Mouse (Mus musculus): ENCODE results near the gene Rab3il1. TPM values are rescaled to one million over a fixed set of nuclear protein-coding genes. Genes with fewer than 3 reads are reported as not detected.
A peak's percentile ranks its signal among the peaks of the same experiment; 100 is the strongest.

Rab3il1 gene
- total RNA-seq, 2 experiments from 2014 or later = 8.9 to 12.8 TPM

DNA sequence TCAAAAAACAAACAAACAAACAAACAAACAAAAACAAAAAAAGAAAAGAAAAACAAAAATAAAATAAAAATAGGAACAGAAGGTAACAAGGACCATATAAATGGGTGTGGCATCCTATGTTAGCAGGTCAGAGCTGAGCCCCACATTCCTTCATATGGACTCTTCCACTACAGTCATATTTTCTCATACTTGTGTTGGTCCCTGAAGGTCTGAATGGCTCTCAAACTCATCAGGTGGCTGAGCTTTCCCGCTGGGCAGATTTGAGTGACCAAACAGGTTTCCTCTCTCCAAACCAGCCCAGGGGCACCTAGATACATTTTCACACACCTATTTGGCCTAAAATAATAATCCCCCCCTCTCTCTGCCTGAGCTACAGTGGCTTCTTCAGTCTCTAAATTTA is 9.9 kb downstream of the Rab3il1 start:
- DNase-seq (ENCODE audit: low spot score in 2 of 2) = no peak

DNA sequence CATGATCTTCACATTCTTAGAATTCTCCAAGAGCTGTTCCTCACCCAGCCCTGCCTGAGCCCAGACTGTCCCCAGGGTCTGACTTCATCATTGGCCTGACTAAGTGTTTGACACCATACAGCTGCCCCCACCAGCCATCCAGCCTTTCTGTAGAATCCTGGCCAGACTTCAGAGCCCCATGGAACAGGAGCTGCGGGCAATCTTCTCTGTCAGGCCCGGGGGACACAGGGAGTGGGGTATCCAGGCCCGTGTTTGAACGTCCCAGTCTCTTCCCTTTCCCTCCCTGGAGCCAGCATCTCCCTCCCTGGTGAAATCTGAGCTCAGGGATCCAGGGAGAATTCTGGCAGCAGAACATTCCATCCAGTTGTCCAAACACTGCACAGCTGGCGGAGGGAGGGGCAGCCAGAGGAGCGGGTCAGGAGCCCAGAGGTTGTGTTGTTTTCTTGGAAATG is 11.4 kb downstream of the Rab3il1 start:
- DNase-seq (ENCODE audit: low spot score in 2 of 2) = no peak

DNA sequence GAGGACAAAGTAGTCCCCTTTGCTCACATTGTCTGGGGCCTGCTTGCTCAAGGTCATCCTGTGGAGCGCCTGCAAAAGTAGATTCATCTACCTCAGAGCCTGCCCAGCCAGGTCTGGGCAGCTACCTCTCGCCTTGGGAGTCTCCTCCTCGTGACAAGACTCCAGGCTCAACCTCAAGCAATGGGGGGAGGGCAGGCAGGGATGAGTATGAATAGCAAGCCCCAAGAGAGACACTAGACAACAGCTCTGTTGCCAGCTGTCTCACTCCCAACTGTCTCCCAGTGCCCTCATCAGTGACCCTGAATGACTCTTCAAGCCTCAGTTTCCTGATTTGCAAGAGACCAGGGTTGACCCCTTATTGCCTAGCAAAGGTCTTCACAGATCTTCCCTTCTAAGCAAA is 11.9 kb downstream of the Rab3il1 start:
- no peak for DNase-seq (ENCODE audit: low spot score in 2 of 2)

DNA sequence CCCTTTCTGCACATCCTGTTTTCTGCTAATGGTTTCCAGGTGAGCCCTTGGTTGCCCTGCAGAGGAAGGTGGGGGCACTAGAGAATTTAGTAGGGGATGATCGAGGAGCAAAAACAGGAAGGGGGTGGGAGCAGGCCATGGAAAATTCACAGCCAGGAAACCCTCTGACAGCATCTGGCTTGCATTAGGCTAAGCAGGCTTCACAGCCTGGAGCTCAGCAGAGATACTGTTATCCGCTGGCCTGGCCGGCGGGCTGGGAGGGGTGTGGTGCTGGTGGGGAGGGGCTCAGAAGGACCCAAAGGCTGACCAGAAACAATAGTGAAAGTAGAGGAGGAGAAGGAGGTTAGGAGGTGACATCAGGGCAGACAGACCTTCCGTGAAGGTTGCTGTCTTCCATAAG is 12.4 kb downstream of the Rab3il1 start:
- no peak for DNase-seq (ENCODE audit: low spot score in 2 of 2)

DNA sequence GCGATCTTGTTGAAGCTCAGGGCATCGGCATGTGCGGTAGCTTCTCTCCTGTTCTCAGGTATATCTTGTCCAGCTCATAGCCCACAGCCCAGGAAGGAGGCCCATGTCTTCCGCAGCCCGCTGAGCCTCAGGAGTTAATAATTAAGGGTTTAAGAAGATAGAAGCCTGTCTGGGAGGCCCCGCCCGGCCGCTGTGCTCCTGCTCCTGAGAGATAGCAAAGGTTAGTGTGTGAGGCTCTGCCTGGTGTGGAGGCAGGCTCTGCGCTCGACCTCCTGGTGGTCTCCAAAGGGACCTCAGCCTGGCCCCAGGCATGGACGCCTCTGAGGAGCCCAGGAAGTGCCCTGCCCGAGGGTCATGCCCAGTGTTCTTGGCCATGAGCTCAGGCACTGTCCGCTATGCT is 13.4 kb downstream of the Rab3il1 start:
- DNase-seq (ENCODE audit: low spot score in 2 of 2) = no peak

DNA sequence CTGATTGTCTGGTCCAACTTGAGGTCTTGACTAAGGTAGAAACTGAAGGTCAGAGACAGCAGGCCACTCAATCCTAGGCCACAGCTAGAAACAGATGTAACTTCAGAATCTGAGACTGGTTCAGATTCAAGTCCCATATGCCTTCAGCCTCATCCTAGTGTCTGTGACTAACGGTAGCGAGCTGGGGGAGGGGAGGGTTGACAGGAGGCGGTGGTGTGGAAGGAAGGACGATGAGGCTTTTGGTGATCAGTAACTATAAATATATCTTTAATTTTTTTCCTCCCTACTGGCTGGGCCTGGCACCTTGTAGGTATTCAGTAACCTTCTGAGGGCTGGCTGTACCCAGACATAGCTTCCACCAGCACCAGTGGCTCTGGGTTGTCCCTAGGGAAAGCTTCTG is 14.0 kb downstream of the Rab3il1 start:
- no peak for DNase-seq (ENCODE audit: low spot score in 2 of 2)

DNA sequence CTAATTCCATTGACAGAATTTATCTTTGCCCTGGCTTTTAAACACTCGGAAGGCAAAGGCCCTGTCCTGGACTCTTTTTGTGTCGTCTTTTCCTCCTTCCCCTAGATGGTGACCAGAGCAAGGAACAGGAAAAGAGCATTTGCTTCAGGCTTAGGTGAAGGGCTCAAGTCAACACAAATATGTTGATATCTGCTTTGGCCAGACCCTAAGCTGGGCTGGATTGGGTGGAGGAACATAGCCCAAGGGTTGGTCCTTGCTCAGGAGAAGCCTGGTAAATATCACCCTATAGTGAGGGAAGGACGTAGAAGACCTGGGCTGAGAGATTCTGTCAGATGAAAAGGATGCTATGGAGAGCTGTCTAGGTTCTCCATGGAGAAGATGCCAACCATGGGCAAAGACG is 14.7 kb downstream of the Rab3il1 start:
- DNase-seq (ENCODE audit: low spot score in 2 of 2) = no peak

DNA sequence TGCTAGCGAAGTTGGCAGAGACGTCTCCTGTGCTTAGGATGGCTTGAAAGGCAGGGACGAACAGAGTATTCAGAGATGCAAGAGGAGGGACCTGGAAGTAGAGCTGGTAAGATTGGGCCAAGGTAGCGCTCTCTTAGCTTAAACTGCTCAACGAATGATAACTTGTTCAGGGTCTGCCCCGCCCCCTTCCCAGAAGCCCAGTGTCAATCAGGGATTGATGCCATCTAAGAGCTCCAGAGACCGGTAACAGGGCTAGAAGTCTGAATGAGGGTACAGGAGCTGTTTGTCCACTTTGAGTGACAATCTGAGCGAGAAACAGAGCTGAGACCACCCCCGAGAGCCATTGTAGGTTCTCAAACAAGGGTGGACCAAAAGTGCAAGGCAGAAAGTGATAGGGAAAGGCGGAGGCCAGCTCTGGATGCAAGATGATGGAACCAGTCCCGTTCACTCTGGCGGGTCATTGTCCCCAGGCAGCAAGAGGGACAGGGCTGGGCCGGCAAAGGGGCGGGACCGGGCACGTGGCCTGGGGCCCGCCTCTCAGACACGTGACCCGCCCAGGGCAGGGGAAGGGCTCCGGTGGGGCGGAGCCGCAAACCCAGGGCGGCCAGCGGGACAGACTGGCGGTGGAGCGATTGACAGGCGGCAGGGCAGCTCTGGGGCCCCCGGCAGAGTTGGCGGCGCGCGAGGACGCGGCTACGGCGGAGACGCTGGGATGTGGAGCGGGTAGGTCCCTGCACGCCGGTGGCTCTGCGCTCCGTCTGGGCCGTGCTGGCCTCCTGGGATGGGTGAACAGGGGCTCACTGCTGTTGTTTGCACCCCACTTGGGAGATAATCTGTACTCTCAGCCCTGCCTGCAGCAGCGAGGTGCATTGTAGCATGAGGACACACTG is 16.4 kb downstream of the Rab3il1 start:
- peak; percentile 80 to 86 for DNase-seq (ENCODE audit: low spot score in 2 of 2)

DNA sequence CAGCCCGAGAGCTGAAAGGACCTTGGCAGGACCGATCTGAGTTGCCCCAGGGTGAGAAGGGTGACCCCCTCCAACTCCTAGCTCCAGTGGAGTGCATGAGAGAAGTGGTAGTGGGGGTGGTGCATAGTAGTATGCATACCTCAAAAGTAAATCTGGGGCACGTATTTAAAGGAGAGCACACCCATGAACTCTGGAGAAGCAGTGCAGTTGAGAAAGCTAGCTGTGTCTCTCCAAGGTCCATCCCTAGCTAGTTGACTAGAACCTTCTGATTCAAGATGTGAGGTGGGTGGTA is 17.0 kb downstream of the Rab3il1 start:
- DNase-seq (ENCODE audit: low spot score in 2 of 2) = no peak

DNA sequence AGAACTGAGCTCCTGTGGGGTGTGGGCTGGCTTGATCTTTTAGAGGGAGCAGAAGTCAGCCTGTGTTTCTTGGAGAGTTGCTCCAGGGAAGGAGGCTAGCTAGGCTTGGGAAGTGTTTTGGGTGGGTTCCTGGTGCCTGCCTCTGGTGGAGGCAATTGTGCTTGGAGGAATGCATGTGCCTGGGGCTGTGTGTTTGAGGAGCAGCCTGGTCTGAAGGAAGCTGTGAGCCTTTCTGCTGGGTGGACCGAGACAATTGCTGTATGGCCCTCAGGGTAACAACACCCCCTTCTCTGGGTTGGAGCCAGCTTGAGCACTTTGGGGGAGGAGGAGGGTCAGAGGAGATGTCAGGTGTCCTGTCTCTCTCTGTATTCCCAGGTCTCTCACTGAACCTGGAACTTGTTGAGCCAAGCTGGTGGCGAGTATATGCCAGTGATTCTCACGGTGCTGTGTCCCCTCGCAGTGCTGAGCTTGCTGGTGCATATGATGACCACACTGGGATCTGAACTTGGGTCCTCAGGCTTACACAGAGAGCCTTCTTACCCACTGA is 17.8 kb downstream of the Rab3il1 start:
- no peak for DNase-seq (ENCODE audit: low spot score in 2 of 2)

DNA sequence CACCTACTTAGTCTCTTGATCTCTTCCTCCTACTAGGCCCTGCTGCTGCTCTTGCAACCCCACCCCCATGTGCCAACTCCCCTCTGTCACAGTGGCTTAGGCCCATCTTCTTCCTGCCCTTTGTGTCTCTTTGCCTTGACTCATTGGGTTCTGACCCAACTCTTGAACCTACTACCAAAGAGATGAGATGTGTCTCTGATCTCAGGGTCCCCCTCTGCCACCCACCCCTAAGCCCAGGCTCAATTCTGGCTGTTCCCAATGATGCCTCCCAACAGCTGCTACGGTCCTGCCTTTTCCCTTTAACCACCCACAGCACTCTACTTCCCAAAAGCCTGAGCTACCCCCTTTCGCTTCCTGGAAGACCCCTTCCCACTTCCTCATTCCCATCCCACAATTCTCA is 20.5 kb downstream of the Rab3il1 start:
- no peak for DNase-seq (ENCODE audit: low spot score in 2 of 2)

DNA sequence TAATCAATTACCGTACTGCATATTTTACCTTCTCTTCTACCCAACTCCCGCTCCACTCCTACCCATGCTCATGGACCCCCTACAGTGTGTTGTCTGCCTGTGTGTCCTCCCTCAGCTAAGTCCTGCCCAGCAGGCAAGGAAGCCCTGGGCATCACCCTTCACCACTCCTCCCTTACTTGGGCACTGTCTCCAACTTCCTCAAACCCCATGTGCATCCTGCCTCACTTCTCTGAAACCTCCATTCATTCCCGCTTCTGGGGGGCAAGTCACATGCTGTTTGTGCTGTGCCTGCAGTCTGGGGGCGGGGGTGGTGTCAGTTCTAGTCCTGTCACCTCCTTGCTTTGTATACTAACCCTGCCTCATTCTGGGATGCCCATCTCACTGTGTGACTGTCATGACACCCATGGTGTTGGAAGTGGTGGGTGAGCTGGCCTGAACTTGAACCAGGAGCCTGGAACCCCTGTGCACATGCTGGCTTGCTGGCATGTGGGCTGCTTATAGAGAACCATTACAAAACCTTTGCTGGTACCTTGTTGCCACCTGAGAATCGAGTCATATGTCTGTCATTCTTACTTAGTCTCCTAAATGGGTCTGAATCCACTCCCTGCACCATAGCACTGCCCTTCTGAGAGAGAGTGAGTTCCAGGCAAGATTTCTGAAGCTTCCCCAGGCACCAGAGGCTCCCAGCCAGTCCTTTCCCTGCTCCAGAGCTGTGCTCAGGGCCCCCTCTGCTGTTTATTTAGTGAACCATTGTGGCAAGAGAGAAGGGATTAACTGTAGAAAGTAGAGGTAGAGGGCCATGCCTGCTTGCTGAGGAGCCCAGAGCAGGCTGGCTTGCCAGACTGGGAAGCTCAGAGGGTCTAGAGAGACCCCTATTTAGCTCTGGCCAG is 21.2 kb downstream of the Rab3il1 start:
- DNase-seq (ENCODE audit: low spot score in 2 of 2) = peak; percentile 67 to 79

DNA sequence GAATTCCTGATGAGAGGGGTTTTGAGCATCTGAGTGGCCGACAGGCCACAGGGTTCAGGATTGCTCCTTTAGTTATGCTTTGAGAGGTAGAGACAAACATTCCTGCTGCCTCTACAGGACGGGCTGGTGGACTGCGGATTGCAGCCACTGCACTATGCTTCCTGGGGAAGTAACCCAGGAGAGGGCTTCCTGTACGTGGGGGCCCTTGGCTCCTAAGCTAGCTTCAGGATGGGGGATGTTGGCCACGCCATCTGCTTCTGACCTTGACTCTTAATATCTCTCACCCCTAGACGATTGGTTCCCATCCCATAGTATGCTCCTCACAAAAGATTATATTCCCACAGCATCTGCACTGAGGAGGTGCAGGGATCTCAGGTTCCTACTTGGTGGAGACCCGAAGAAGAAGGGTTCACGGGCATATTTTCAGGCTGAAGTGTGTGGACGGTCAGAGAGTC is 21.9 kb downstream of the Rab3il1 start:
- no peak for DNase-seq (ENCODE audit: low spot score in 2 of 2)

DNA sequence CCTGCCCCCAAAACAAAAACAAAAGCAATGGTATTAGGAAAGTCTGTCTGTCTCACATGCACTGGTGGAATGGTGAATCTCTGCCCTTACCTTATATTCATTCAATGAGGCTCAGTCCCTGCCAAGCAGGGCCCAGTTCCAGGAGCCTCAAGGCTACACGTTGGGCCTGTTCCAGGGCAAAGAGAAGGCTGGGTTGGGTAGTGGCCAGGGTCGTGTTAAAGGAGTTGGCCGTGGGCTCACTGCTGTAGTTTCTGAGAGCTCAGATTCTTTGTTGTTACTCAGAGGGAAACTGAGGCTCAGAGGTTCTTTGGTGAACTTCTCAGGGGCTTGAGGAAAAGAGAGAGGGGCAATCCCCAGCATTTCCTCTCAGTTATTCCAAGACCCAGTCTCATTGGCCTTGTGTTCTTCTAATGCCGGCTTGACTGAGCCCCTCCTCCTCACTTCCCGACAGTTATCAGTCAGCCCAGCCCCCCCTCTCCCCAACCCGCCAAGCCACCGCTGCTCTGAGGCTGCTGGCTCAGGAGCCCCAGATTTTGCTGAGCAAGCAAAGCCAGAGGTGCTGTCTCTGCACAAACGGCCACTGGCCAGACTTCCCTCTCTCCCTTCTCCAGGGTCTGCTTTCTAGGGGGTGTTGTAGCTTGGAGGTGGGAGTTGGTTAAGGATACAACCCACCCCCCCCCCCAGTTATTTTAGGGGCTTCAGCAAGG is 23.9 kb downstream of the Rab3il1 start:
- DNase-seq (ENCODE audit: low spot score in 2 of 2) = peak in 1 of 2 experiments; percentile 64

DNA sequence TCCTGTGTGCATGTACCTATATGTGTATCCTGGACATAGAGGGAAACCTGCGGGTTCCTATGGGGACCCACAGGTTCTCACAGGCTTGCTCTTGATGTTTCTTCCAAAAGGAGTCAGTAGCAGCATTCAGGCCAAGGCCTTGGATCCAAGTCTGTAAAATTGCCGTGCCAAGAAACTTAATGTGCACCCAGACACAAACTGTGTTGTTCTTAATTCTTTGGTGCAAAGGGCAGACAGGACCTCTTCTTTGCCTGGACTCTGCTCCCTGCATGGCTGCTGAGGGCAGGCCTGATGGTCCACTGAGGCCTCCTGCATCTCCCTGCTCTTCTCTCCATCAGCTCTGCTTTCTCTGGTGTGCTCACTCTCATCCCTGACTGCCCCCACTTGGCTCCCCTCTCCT is 28.3 kb downstream of the Rab3il1 start:
- DNase-seq (ENCODE audit: low spot score in 2 of 2) = no peak

DNA sequence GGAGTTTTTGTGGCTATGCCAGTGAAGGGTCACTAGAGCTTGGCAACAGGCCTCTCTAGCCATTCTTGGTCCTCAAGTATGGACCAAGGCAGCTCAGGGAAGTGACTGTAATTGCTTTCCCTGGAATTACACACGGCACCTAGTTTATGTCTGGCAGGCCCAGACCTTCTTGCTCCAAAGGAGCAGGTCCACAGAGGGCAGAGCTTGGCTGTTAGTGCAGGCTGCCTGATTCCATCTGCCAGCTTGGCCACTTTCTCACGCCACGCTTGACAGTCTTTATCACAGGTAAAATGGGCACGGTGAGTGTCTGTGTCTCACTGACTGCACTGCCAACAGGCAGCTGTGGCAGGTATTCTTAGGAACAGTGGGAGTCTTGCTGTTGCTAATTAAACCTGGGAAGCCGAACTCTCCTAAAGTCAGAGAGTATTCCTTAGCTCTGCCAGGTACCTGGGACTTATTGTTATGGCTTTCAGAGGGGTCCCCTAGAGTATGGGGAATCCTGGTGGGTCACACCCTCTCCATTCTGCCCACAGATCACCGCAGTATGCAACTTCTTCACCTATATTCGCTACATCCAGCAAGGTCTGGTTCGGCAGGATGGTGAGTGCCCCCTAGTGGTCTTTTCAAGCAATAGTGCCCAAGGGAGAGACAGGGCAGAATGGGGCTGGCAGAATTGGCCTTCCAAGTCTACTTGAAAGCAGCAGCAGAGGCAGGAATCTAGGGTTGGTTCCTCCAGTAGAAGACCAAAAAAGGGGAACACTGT is 31.9 kb downstream of the Rab3il1 start:
- DNase-seq (ENCODE audit: low spot score in 2 of 2) = peak; percentile 60 to 76

DNA sequence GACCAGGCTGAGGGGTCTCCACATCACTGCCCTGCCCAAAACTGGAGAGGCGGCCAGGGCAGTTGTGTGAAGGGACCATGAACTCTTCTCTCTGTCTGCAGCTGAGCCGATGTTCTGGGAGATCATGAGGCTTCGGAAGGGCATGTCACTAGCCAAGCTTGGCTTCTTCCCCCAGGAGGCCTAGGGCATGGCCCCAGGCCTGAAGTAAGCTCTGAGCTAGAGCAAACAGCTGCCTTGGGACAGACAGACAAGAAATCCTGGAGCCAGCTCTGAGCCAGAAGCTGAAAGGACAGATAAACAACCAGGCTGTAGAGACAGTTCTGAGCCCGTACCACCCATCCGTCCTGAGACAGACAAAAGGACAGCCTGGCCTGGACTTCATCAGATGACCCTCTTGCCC is 32.9 kb downstream of the Rab3il1 start:
- no peak for DNase-seq (ENCODE audit: low spot score in 2 of 2)

DNA sequence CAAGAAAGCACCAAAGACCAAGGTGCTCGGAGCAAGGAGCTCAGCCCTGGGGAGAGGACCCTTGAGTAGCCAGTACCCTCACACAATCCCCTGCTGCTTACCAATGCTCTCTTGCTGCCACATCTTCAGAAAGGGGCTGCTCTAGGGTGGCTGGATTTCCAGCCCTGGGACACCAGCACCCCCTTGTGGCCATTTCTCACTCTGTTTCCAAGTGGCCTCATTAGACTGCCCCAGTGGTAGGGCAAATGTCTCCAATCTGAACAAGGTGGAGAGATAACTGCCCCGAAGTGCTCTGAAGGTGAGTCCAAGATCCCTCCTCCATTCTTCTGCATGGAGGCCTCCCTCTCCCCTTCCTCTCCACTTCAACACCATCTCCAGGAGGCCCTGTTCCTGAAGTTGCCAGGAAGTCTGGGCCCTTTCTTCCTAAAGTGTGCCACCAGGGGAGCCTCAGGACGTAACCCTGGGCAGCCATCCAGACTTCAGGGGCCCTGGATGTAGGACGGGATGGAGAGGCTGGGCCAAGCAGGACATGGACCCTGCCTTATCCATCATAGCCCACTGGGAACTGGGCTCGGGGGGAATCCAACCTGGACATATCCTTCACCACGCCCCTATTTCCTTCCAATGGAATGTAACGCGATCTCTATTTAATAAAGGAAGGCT is 33.4 kb downstream of the Rab3il1 start:
- DNase-seq (ENCODE audit: low spot score in 2 of 2) = peak; percentile 79 to 82

DNA sequence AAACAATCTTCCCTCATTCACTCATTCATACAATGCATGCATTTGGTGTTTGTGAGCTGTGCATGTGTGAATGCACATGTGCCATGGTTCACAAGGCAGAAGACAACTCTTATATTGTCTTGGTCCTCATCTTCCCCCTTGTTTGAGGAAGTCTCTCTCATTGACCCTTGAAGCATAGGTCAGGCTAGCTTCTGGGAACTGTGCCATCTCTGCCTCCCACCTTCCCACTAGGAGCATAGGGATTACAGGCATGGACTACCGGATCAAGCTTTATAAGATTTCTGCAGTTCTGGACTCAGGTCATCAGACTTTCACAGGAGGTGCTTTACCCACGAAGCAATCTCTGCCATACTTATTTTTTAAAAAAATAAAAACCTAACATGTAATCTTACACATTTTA is 36.1 kb downstream of the Rab3il1 start:
- no peak for DNase-seq (ENCODE audit: low spot score in 2 of 2)

DNA sequence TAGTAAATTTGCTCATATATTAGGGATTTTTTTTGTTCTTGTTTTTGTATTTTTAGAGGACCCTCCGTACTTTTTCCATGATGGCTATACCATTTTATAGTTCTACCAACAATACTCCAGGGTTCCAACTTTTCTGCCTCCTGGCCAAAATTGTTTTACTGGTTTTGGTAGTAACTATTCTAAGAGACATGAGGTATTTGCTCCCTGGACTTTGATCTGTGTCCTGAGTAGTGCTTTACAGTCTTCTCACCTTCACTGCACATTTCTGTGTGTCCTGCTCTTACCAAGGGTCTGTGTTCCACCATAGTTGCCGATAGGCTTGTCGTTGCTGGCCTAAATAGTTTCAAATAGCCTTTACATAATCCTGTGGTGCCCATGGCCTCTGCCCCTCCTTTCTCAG is 36.9 kb downstream of the Rab3il1 start:
- DNase-seq (ENCODE audit: low spot score in 2 of 2) = no peak

Data from layer of hippocampus, postnatal 14 days (tissue).